Mouse (Mus musculus) retina, postnatal 1 day (tissue): ENCODE results near the gene Ppp1r12b.
"Not testable (repeated sequence)": the region's sequence is repeated elsewhere in the genome, so short reads cannot be mapped to it uniquely, and the experiment has no call there.

Source experiments
- DNase-seq: peaks from one replicate; pipeline ENCODE4 v3.0.0-alpha.2; 2012

The Ppp1r12b gene

GRCm38 (mm10) chr1:134847851-134848250 lies 107.9 kb downstream of the Ppp1r12b start:
- peak; percentile 80 for DNase-seq

- peak; percentile 53 for DNase-seq
Observed at GRCm38 (mm10) chr1:134846295-134846988, 109.3 kb downstream of the Ppp1r12b start.

DNA sequence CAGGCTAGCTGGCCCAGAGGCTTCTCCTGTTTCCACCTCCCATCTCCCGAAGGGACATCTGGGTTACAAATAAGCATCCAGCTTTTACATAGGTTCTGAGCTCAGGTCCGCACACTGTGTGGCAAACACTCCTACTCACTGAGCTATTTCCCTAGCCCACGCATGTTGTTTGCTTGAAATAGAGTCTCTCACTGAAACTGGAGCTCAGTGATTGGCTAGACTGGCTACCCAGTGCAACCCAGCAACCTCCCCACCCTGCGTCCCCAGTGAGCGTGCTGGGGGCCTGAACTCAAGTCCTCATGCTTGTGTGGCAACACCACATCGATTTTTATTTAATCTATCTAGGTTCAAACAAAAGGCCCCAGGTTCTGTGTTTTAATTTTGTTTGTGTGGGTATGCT lies 112.4 kb downstream of the Ppp1r12b start:
- DNase-seq: no peak

DNA sequence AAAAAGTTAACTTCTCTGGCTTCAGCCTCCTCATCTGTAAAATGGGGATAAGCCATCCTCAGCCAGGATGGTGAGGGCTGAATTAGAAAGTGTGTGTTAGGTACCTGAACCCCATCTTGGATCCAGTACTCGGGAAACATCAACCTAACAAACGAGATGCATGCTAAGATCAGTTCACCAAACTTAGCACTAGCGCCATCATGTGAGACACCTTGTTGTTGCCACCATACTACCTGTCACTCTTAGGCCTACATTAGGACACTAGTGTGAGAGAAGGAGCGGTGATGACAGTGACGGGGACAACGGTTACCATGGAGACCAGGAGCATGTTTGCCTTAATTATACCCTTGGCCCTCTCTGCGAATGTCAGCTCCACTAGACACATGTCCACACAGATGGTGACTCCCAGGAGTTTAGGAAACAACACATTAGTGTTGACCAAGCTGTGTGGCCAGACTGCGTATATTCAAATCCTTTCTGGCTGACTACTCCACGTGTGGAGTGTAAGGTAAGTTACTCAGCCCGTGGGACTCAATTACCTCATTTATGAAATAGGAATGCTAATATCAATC lies 118.7 kb downstream of the Ppp1r12b start:
- peak; percentile 53 for DNase-seq

DNA sequence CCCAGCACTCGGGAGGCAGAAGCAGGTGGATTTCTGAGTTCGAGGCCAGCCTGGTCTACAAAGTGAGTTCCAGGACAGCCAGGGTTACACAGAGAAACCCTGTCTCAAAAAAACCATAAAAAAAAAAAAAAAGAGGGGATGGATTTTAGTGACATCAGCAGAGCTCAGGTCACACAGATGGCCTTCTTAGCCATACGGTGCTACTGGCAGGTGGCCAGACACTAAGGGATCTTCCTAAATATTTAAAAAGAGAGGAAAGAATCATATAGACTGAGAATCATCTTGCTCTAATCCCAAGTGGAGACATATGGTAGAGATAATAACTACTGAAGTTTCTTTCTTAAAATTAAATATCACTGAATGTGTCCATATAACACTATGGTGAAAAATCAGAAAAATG lies 124.9 kb downstream of the Ppp1r12b start:
- not testable (repeated sequence) for DNase-seq

GRCm38 (mm10) chr1:134829635-134830034 lies 126.1 kb downstream of the Ppp1r12b start:
- peak; percentile 52 for DNase-seq

- no peak for DNase-seq
Observed at GRCm38 (mm10) chr1:134824896-134825295, 130.8 kb downstream of the Ppp1r12b start.

DNA sequence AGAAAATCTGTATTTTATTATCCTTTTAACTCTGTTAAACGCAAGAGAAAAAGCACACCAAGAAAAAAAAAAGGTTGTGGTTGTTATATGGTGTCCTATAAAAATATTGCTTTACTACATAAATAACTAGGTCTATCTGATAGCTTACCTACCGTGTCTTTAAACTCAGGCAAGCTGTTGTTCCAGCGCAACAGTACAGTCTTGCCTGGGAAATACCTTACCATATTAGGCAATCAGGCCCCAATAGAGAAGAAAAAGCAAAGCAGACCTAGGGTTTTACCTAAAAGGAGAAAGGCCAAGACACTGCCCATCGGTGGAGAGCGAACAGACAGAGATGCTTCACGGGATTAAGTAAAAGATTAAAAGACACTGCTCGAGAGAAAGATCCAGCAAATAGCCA lies 131.9 kb downstream of the Ppp1r12b start:
- no peak for DNase-seq

GRCm38 (mm10) chr1:134823323-134823722 lies 132.4 kb downstream of the Ppp1r12b start:
- no peak for DNase-seq

GRCm38 (mm10) chr1:134820882-134821281 lies 134.9 kb downstream of the Ppp1r12b start:
- no peak for DNase-seq

DNA sequence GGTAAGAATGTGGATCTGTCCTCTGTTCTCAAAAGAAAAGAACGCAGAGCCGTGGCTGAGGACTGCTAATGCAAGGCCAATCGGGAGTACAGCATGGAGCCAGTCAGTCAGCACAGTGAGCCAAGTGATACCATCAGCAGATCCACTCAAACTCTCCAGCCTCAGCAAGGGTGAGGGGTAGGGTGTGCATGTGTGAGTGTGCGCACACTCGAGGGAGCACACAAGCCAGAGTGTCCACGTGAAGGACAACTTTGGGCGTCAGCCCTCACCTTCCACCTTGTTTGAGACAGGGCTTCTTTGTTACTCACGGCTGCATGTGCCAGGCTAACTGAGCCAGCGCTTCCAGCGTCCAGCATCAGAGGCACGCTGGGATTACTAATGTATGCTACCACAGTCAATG lies 136.5 kb downstream of the Ppp1r12b start:
- no peak for DNase-seq

- no peak for DNase-seq
Observed at GRCm38 (mm10) chr1:134818716-134819115, 137.0 kb downstream of the Ppp1r12b start.

DNA sequence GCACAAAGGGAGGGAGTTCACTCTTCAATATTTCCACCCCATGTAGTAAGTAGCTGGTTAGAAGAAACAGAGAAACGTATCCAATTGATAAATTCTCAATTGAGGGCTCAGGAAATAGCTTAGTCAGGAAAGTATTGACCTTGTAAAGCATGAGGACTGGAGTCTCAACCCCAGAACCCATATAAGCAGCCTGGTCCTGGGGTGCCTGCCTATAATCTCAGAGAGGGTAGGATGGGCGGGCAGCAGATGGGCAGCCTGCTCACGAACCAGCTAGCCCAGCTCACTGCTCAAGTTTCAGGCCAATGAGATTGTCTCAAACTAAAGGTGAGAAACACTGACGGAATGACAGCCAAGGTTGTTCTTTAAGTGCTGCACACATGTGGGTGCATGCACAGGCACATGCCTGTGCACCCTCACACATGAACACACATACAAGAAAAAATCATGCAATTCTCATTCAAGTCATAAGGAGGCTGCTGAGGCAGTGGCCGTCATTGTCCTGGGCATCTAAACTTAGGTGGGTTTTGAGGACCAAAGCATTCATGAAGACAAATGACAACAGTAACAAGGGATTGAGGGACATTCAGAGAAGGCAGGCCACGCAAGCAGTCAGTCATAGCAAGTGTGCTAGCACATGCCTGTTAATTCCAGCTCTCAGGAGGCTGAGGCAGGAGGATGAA lies 137.7 kb downstream of the Ppp1r12b start:
- no peak for DNase-seq

DNA sequence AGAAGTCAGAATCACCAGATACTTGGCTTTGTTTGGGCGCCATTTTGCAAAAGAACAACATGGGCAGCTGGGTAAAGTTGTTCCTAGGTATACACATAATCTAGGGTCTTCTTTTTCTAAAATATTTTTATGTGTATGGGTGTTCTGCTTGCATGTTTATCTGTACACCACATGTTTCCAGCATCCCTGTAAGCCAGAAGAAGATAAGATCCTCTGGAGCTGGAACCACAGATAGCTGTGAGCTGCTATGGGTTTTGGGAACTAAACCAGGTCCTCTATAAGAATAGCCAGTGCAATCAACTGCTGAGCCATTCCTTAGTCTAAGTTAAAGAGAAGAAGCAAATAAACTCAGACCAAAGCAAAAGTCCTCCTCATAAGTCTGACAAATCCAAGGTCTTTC lies 138.6 kb downstream of the Ppp1r12b start:
- no peak for DNase-seq

DNA sequence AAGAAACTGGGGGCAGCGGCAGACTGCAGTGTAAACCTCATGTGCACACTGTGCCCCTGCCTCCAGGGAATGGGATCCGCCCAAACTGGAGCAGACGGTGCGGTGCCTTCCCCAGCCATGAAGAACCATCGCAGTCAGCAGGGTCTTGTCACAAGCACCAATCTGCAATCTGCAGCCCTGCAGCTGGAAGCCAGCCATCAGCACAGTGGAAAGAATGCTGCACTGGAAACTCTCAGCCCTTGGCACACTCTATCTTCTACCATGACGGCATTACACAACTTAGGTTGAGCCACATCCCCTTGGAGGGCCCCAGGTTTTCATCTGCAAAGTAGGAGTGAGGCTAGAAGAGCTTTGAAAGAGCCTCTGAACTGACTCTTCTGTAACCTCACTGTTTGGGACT lies 139.1 kb downstream of the Ppp1r12b start:
- no peak for DNase-seq

- DNase-seq: no peak
Observed at GRCm38 (mm10) chr1:134815748-134816147, 140.0 kb downstream of the Ppp1r12b start.

DNA sequence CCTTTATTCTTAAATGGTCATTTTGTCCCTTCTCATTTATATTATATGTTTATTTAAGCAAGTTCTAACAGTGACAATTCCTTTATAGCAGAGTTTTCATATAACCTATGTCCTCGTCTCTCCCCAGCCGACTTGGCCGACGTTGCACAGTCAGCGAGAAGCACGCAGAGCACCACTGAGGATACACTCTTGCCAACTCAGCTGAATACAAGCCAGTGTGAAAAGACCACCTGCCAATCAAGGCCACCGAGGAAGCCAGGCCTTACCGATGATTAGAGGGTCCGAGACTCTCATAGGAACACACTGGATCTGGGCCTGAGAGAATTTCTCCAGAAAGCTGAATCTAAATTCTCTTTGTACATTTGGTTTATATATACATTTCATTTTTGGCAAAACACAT lies 150.3 kb downstream of the Ppp1r12b start:
- no peak for DNase-seq

- DNase-seq: no peak
Observed at GRCm38 (mm10) chr1:134804373-134804772, 151.4 kb downstream of the Ppp1r12b start.

DNA sequence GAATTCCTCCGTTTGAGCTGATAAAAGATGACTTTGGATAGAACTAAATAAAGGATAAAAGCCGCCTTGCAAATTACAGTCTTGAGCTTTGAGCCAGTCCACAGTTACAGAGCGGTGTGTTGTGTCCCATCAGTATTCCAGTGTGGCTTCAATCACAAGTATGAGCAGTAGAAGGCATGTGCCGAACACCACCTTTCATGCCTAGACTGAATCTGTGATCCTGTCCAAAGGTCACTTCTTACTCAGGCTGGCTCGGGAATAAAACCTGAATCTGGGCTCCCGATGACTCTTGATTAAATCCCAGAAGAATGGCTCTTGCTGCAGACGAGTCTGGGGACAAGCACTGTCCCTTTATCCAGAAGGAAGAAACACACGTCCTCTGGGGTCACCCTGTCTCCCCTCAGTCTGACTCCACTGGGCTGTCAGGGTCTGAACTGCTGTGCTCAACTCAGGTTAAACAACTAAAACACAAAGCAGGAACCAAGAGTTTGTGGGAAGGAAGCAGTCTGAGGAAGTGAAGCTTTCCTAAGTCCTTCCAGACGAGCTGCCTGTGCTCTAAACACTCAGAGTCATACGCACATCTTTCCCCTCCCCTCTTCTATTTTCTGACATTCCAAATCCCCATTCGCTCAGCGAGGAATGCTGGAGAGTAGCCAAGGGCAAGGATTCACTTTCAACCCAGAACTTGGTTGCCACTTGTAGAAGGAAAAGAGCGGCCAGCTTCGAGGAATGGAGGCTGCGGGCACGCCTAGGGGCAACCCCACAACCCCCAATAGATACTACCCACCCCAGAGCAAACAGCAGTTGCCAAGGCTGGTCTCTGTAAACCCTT lies 152.2 kb downstream of the Ppp1r12b start:
- DNase-seq: peak; percentile 23

DNA sequence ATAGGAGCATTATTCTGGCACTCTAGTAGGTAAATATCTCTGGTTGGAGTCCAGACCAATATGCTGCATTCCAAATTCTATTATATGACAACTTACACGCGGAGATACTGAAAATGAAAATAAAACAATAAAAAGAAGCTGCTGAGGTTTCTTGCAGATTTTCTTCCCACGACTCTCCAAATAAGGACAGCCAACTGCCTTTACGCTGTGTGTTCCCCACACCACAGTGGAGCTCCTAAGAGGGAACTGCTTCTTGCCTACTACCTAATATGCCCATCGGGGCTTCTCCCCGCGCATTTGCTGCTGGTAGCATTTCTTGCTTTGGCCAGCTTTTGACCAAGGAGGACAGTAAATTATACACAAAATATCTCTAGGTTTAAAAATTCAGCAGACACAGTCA lies 154.0 kb downstream of the Ppp1r12b start:
- no peak for DNase-seq

- peak; percentile 81 for DNase-seq
Observed at GRCm38 (mm10) chr1:134796536-134796935, 159.2 kb downstream of the Ppp1r12b start.

DNA sequence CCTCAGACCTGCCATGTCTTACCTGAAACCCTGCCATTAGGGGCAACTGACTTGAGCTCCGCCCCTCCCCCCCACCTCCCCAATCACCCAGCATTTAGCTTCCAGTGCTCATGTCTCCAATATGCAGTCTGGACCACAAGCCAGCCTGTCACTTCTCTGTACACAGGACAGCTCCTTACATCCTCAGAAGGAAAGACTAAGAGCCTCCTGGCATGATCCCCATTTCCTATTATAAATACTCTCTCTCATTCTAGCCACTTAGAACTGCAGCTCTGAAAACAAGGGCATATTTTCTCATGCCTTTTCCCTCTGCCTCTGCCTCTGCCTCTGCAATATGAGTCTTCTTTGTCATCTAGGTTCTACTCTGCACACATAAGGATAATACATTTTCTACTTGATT lies 159.7 kb downstream of the Ppp1r12b start:
- DNase-seq: peak; percentile 23

- DNase-seq: no peak
Observed at GRCm38 (mm10) chr1:134791456-134791855, 164.3 kb downstream of the Ppp1r12b start.
